Mouse (Mus musculus): Measurements from ENCODE around the gene Irs1. TPM values are rescaled to one million over a fixed set of nuclear protein-coding genes. Genes with fewer than 3 reads are reported as not detected.

The Irs1 gene
- polyA plus RNA-seq, 1 experiment from 2014 or later, result 1.7 TPM

GRCm38 (mm10) chr1:82188549-82189231 lies 102.5 kb downstream of the Irs1 start:
- ATAC-seq (ENCODE audit: low read depth), result no peak
- Histone ChIP-seq H3K4me1 (ENCODE audit: control insufficient read depth, low read depth, low read length) (no peaks in the 10 kb centered on the region), H3K27me3 (ENCODE audit: control insufficient read depth, insufficient read depth, low read depth, low read length) (no peaks in the 10 kb centered on the region), H3K36me3 (ENCODE audit: control insufficient read depth, insufficient read depth) (no peaks in the 10 kb centered on the region), H3K4me2 (ENCODE audit: low read depth, low read length) (no peak overlapping the region), H3K9me3 (replicated peaks; ENCODE audit: control insufficient read depth, low read length) (no peaks in the 10 kb centered on the region), H3K27ac (ENCODE audit: low read length) (no peak overlapping the region), H3K4me3 (ENCODE audit: low read depth, low read length) (no peak overlapping the region), H3K9ac (ENCODE audit: low read depth, low read length) (no peak overlapping the region)
- WGBS (ENCODE audit: insufficient replicate concordance), result 67% methylated on average over 10 of the region's 10 CpGs

- WGBS (ENCODE audit: insufficient replicate concordance), result 51% methylated on average over 8 of the region's 8 CpGs
- no peaks in the 10 kb centered on the region for H3K9me3 ChIP-seq (replicated peaks; ENCODE audit: control insufficient read depth, low read length)
- no peaks in the 10 kb centered on the region for H3K27me3 ChIP-seq (ENCODE audit: control insufficient read depth, insufficient read depth, low read depth, low read length)
- H3K4me1 ChIP-seq (ENCODE audit: control insufficient read depth, low read depth, low read length), result no peaks in the 10 kb centered on the region
- H3K4me2 ChIP-seq (ENCODE audit: low read depth, low read length), result no peak overlapping the region
- H3K4me3 ChIP-seq (ENCODE audit: low read depth, low read length), result no peak overlapping the region
- peak; percentile 77 for ATAC-seq (ENCODE audit: low read depth)
- no peak overlapping the region for H3K9ac ChIP-seq (ENCODE audit: low read depth, low read length)
- no peaks in the 10 kb centered on the region for H3K36me3 ChIP-seq (ENCODE audit: control insufficient read depth, insufficient read depth)
- peak overlapping the region; percentile 47; the same call in 1 of the 2 replicates for H3K27ac ChIP-seq (ENCODE audit: low read length)
These were observed 107.2 kb downstream of the Irs1 start for GRCm38 (mm10) chr1:82183913-82184442.

Other genes starting within 250 kb of the Irs1 start
- 4.5 and 6.6 TPM in 2 replicates for gene Gm9747, start 58.3 kb downstream of the Irs1 start, polyA plus RNA-seq (2015; fragmentation: Nextera tagmentation; extraction: Ambion mirVana)
- gene Rhbdd1, start 25.0 kb upstream of the Irs1 start, polyA plus RNA-seq (2015; fragmentation: Nextera tagmentation; extraction: Ambion mirVana), result 9.1 and 10.2 TPM in 2 replicates